Mouse (Mus musculus): ENCODE measurements around the gene Zfp664.
A peak's percentile ranks its signal among the peaks of the same experiment; 100 is the strongest.

Zfp664 gene

DNA sequence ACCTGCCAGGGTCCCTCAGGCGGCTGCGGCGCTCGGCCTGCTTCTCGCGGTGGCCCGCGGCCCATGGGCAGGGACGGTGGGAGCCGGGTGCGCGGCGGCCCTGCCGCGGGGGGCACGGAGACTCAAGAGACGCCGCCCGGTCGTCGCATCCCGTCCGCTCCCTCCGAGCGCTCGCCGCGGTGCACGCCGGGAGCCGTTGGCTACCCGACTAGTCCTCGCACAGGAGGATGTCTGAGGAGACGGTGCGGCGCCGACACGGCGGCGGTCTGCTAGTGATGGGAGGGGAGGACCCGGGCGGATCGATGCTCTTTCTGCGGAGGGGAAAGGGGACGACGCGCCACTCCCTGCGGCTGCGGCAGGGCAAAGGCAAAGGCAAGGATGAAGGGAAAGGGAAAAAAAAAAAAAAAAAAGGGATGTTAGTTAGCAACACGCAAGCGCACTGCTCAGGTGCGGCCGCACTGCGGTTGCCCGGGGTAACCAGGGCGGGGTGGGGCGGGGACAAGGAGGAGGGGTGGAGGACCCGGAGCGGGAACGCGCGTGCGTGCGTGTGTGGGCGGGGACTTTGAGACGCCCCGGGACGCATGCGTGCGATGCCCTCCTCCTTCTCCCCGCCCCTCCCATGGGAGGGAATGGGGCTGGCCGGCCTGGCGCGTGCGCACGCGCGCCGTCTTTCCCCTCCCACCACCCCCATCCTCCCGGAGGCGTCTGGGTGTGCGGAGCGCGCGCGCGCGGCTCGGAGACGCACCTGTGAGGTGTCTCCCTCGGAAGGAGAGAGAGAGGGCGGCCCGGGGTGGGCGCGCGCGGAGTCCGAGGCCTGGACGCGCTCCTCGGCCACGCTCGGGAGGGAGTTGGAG is at the start of gene Zfp664, which contains the start of gene Ccdc92:
Gene Zfp664 (plus strand): TSS at position 679 of the 854 bp plus-strand sequence.
Gene Ccdc92 (minus strand): TSS at position 412 of the 854 bp plus-strand sequence.
- DNase-seq (ENCODE audit: low read depth, low spot score), result peak; percentile 99

DNA sequence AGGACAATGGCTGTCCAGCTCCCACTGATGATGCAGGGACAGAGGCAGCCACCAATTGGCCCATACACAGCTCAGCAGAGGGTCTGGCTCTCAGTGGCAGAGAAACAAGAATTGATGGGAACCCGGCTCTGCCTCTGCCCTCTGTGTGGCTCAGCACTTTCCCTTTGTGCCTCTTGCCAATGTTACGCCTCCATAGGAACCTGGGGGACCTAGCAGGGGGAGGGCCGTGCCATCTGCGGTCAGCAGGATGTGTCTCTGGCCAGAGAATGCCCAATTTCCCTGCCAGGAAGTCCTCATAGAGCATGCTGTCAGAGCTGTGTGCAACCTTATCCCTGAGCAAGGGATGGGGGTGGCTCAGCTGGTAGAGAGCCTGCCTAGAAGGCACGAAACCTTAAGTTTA is 47.7 kb upstream of the Zfp664 start:
- no peak for DNase-seq (ENCODE audit: low read depth, low spot score)

DNA sequence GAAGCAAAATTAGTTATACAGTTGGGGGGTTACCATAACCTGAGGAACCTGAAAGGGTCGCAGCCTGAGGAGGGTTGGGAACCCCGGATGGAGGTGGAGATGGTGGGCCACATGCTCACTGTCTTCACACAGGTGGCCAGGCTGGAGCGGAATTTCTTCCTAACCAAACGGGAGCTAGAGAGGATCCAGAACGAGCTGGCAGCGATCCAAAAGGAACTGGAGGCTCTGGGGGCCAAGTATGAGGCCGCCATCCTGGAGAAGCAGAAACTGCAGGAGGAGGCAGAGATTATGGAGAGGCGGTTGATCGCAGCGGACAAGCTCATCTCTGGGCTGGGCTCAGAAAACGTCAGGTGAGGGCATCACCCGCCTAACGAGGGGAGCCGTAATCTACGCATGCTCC is 45.4 kb upstream of the Zfp664 start:
- DNase-seq (ENCODE audit: low read depth, low spot score), result no peak

DNA sequence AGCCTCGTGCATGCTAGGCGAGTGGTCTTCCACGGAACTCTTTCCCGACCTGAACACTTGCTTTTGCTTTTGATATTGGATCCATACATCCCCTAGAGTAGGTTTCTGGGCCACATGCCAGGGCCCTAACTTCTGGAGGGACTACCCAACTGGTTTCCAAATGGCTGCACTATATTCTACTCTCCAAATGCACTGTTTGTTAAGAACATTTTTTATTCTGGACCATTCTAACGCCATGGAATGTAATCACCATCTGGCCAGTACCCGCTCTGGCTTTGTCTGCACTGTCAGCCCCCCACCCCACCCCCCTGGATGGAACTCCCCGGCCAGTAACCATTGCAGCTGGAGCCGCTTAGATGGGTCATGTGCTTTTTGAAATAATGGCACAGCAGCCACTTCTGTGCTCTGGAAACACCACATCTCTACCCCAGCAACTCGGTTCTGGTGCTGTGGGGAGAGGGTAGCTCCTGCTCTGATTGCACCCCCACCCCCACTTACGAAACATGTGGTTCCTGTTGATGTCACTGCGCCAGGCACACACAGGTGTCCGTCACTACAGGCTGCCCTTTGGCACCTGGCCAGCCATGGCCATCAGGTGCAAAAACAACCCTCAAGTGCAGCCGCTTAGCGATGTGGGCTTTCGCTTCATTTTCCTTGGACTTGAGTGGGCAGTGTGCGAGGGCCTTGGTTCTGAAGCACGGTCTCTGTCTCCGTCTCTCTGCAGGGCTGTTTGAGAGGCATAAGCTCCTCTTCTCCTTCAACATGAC is 40.2 kb upstream of the Zfp664 start:
- DNase-seq (ENCODE audit: low read depth, low spot score), result no peak

DNA sequence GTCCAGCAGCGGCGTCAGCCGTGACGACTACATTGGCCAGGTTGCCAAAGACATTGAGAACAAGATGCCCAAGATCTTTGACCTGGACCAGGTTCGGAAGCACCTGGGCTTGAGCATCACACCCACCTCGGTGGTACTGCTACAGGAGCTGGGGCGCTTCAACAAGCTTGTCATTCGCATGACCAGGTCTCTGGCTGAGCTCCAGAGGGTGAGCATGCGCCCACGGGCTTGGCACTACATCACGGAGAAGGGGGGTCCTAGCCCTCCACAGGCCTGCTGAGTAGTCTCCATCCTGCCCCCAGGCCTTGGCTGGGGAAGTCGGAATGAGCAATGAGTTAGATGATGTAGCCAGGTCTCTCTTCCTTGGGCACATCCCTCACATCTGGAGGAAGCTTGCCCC is 32.2 kb upstream of the Zfp664 start:
- no peak for DNase-seq (ENCODE audit: low read depth, low spot score)

DNA sequence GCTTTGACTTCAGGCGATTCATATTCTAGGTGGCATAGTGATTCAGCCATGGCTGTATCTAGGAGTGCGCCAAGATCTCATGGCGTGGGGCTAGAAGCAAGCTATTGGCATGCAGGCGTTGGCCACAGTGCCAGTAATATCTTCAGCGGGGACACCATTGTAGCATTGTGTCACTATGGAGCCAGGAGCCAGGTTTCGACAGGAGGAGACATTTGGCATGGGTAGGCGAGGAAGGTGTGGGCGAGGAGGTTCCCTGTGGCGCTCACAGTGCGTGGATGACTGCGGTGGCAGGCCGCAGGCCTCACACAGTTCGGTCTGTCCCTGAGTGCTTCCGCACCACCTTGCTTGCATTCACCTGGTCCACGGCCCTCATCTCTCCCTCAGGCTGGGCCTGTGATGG is 27.3 kb upstream of the Zfp664 start:
- no peak for DNase-seq (ENCODE audit: low read depth, low spot score)

DNA sequence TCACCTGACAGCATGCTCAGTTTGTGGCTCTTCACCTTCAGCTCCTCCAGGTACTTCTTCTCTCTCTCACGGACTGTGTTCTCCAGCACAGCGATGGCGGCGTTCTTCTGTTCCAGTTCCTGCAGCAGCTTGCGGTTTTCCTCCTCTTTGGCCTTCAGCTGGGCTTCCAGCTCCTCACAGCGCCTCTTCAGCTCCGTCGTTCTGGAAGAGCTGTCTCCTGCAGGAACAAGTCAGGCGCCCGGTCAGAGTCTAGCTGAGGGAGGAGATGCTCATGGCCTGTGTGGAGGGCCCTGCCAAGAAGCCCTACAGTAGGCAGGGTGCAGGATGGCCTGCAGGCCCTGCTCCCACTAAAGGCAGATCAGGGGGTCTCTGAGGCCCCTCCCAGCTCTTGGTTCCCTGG is 26.4 kb upstream of the Zfp664 start:
- DNase-seq (ENCODE audit: low read depth, low spot score), result no peak

DNA sequence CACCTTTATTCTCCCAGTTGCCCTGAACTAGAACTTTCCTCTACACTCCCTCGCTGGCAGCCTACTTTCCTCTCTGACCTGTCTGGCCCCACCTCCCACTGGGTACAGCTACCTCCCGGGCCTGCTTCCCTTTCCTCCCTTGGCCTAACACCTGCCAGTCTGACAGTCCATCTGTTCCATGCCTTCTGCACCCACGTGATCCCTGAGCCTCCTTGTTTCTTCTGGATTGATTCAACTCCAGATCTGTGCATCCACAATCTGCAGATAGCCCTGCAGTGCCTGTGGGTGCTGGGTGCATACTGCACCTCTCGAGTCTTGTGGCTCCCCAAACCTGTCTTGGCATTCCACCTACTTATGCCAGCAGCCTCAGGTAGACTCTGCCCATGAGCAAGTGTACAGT is 25.9 kb upstream of the Zfp664 start:
- DNase-seq (ENCODE audit: low read depth, low spot score), result no peak

DNA sequence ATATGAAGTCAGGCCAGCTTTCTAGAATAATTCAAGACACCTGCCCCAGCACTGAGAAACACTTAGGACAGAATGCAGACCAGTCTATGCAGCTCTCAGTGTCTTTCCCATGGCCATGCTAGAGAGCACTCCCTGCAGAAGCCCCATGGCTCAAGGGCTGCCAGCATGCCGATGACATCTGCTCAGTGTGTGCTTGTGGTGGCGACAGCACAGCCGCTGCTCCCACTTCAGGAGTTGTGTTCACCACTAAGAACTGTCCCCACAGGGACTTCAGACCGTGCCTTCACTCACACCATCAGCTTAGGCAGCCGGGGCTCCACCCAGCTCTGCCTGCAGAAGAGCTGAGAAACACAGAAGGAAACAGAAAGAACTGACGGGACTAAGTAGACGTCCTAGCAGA is 22.3 kb upstream of the Zfp664 start:
- no peak for DNase-seq (ENCODE audit: low read depth, low spot score)

DNA sequence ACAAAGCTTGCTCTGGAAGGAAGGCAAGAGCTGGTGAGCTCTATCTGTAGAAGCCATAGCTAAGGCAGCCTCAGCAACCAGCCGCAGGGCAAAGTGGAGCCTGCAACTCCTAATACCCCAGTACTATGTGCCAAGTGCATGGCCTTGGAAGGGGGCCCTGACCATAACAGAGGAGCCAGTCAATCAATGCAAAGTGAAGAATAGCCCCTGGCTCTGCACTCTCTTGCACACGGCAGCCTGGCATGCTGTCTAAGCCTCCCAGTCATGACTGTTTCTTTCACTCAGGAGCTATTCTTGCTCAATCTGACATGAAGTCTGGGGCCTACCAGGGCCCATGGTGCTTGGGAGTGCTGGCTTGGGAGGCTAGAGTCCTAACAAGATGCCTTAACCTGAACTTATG is 21.8 kb upstream of the Zfp664 start:
- DNase-seq (ENCODE audit: low read depth, low spot score), result no peak

DNA sequence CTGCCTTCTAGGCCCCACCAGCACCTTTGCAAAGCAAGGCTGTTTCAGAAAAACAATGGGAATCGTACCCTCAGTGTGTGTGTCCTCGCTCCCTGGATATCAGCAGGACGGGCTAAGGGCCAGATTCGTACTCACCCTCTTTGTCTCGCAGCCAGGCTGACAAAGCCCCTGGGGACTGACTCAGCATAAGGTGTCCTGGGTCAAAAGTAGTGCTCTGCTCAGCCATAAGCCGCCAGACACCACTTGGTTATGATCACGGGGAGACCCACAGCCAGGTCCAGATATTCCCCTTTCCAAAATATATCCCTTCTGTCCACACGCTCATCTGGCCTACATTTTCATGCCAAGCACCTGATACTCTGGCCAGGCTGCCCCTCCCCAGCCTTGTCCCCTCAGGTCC is 19.1 kb upstream of the Zfp664 start:
- no peak for DNase-seq (ENCODE audit: low read depth, low spot score)

DNA sequence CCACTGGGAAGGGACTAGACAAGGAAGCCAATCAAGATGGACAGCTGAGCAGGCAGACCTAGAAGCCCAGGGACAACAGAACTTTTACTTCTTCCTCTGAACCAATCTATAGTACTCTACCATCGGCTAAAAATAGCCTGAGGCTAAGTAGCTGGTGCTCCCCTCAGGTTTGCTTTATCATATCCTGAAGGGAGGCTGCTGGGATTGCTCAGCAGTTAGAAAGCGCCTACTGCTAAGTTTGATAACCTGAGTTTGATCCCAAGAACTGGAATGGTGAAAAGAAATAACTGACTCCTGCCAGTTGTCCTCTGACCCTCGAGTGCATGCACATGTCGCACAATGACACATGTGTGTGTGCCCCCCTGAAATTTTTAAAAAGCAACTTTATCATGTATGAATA is 17.6 kb upstream of the Zfp664 start:
- DNase-seq (ENCODE audit: low read depth, low spot score), result no peak

DNA sequence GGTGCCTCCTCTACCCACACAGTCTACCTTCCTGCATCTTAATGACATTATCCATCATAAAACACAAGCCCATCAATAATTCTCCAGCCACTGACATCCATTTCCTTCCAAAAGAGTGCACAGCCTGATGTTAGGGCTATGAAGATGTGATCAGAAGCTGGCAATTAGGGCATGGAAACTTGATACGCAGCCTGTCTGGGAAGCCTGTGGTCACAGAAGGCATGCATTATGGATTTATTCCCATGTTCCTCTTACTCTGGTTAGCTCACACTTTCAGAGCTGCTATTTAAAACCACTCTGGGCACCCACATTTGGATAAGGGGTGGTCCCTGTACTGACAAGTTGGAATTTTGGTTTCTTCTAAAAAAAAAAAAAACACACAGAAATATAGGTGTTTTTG is 15.5 kb upstream of the Zfp664 start:
- DNase-seq (ENCODE audit: low read depth, low spot score), result no peak

DNA sequence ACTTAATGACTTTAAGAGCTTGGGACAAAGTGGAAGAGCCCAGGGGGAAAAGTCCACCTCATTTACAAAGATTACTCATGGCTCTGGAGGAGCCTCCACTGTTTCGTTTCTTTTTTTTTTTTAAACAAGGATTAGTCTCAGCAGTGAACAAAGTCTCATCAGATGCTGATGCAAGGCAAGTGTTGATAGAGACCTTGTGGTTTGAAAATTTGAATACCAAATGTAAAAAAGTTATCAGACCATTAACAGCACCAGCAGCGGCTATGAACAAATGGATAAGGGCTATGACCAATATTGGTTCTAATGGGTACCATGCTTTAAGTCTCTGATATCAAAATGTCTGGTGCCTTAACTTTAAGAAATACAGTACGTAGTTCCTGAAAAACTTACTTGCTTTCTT is 13.5 kb upstream of the Zfp664 start:
- no peak for DNase-seq (ENCODE audit: low read depth, low spot score)

DNA sequence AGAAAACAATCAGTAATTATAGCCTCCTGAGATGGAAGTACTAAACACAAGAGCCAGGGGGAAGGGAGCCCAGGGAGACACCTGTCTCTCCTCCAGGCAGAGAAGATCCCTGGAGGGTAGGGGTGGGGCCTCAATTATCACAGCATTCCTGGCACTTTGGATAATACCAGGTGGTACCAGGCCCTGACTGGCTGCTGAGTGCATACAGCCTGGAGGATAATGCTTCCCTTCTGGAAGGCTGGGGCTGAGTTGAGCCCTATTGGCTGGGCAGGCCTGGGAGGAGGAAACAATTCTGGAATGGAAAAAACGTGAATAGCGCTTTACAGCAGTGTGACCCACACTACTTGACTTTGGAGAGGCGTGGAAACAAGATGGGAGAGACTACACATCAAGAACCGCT is 10.9 kb upstream of the Zfp664 start:
- DNase-seq (ENCODE audit: low read depth, low spot score), result no peak

DNA sequence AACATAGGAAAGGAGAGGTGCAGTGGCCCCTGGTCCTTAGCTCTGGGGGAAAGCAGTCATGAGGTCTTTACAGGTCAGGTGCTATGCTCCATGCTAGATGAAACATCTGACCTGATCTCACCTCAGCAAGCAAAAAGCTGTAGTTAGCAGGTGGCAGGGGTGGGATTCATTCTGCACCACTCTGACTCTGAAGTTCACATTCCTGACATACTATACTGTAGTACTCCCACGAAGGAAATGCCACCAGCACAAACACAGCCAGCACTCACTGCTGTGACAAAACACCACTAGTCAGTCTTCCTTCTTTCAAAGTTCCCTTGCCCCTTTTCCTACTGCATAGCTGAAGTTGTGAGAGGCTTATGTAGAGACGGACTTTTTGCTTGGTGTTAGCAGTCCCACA is 10.2 kb upstream of the Zfp664 start:
- no peak for DNase-seq (ENCODE audit: low read depth, low spot score)

DNA sequence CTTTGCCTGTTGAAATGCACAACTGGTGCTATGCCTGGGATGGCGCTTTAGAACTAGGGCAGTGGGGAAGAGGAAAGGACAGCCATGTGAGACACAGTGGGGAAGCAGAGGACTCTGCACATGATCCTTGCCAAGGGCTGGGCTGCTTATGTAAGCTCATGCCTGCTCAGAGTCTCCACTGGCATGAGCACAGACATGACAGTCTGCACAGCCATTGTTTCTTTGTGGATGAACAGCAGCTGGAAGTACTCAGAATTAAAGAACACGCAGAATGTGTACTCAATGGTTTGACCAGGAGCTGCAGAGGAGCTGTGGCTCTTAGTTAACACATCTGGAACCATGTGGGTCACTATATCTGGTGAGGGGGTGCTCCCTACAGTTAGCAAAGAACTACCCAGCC is 9.4 kb upstream of the Zfp664 start:
- no peak for DNase-seq (ENCODE audit: low read depth, low spot score)

DNA sequence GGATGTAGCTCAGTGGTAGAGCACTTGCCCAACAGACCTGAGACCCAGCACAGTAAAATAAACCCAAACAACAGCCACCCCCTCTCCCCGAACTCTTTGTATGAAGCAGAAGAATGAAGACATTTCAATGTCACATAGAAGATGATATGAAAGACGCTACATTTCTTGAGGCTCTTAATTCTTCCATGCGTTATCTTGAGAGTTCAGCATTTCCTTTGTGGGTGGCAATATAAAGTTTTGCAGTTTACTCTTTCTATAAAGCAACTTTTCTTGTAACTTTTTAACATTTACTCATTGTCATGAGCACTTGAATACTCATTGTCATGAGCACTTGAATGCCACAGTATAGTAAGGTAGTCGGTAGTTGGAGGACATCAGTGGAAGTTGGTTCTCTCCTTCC is 8.3 kb upstream of the Zfp664 start:
- DNase-seq (ENCODE audit: low read depth, low spot score), result no peak

DNA sequence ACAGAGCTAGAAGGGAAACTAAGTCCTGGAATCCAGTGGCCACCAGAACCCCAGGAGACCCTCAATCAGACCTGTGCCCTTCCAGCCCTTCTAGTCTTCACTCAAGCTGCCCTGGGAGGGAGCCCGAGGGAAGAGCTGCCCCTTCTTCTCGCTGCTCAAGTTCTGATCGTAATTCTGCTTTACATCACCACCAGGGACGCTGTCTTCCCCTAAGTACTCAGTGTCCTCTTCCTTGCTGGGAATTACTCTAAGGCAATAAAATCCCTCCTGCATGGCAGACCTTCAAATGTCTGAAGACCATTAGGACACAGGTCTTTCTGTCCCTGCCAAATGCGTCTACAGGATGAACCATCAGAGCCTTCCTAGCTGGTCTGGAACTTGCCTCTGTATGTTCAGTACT is 2.5 kb upstream of the Zfp664 start:
- no peak for DNase-seq (ENCODE audit: low read depth, low spot score)

DNA sequence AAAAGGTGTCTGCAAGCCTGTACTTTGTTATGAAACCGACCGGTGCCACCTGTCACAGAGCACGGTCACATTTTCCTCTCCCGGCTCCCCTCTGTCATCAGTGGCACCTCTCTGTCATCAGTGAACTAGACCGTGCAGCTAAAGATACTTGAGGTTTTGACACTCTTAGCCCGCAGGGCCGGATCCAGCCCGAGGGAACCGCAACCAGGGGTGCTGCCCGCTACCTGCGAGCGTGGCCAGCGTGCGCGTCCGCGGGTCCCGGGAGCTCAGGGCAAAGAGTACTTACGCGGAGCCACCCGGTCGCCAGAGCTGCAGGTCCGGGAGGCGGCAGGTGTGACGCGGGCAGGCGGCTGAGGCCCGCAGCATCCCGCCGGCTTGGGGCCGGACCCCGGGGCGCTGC is 1.0 kb upstream of the Zfp664 start:
- DNase-seq (ENCODE audit: low read depth, low spot score), result no peak

DNA sequence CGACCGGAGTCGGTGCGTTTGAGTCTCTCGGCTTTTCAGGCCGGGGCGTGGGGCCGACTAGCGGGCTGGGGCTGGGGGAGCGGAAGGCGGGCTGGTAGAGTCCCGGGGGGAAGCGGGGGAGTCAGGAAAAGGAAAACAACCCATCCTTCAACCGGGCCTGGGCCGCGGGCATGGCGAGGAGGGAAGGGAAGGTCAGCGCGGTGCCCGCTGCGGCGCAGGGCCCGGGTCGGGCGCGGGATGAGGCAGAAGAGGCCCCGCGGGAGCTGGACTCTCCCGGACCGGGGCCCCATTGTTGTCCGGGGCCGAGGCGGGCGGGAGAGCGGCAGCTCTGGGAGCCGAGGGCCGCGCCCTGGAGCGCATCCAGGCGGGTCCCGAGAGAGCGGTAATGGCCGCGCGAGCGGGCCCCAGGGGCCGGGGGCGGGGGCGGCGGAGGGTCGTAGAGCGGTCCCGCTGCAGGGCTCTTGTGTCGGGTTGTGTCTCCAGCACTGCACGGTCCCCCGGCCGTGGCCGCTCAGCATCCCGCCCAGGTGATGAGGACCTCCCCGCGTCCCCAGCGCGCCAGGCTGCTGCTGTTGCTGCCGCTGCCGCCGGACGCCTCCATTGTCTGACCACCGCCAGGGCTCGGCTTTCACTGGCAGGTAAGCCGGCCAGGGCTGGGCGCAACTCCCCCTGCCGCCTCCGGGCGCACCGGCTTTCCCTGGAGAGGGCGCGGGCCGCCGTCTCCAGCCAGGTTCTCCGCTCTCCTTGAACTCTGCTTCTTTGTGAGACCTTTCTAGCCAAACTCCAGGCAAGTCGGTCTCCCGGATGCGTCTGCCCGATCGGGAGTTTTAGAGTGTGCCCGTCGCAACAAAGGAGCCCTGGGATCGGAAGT is 615 bp downstream of the Zfp664 start:
- no peak for DNase-seq (ENCODE audit: low read depth, low spot score)

DNA sequence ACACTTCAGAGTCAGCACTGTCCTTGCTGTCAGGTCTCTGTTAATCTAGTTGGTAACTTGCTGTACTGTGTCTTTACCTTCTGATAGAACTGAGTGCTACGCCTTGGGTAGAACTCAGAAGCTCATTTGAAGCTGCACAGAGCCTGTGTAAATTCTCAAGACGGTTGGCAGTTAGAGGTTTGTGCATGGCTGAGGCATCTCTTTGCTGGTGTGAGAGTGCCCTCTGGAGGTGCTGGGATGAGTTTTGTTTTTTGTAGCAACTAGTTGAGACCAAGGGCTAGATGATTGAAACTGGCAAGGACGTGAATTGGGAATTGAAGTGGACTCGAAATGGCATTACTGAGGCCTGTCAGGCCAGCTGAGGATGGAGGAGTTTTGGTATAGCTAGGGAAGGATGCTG is 6.5 kb downstream of the Zfp664 start:
- DNase-seq (ENCODE audit: low read depth, low spot score), result no peak

Measured in embryo, embryonic 11.5 days (tissue).